Mouse (Mus musculus): ENCODE measurements around the gene Olfm3. TPM values are rescaled to one million over a fixed set of nuclear protein-coding genes. Genes with fewer than 3 reads are reported as not detected.
A peak's percentile ranks its signal among the peaks of the same experiment; 100 is the strongest.

Gene Olfm3
- total RNA-seq (2014; rRNA removed) (15.8 and 22.6 TPM in 2 replicates), polyA plus RNA-seq (2015; fragmentation: Nextera tagmentation; extraction: Ambion mirVana) (5.0 and 8.6 TPM in 2 replicates)

DNA sequence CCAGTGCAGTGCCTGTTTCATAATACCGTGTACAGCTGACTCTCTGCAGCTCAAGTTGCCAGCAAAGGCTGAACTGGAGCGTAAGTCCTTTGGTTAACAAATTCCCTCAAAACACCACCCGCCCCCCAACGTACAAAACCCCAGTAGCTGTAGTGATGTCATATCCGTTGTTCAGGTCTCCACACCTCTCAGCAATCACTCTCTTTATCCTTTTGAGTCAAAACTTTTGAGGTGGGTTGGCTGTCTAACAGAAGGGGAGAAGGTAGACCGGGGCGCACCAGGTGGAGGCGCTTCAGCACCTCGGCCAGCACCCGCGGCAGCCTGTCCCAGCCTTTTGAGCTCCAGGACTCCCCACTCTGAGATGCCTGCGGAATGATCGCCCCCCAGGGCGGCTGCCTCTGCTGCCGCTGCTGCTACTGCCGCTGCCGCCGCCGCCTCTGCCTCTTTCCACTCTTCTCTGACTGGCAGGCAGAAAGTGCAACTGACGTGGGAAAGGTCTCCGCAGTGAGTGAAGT, at the start of gene Olfm3:
Gene Olfm3 (plus strand): TSS at position 155 of the 515 bp plus-strand sequence.
- DNase-seq (peak; percentile 52), ATAC-seq (peak; percentile 70)
- Histone ChIP-seq H3K4me1 (ENCODE audit: insufficient read depth) (no peaks in the 10 kb centered on the region), H3K4me2 (ENCODE audit: low read depth) (peak within 1 kb of the TSS; percentile 73), H3K9me3 (ENCODE audit: low read length) (no peaks in the 10 kb centered on the region), H3K27me3 (ENCODE audit: insufficient read depth, low read length) (no peaks in the 10 kb centered on the region), H3K36me3 (ENCODE audit: insufficient read depth) (no peaks in the 10 kb centered on the region), H3K9ac (peak within 1 kb of the TSS; percentile 50), H3K4me3 (ENCODE audit: low read depth, low read length) (peak within 1 kb of the TSS; percentile 50), H3K27ac (ENCODE audit: low read depth, low read length) (peak within 1 kb of the TSS; percentile 11; the same call in 1 of the 2 replicates)
- WGBS = 2% methylated on average over 21 of the region's 21 CpGs
- no peak; the same call in 1 of the 2 replicates for TF ChIP-seq CTCF (IDR thresholded peaks at IDR 0.05; ENCODE audit: low read depth)

DNA sequence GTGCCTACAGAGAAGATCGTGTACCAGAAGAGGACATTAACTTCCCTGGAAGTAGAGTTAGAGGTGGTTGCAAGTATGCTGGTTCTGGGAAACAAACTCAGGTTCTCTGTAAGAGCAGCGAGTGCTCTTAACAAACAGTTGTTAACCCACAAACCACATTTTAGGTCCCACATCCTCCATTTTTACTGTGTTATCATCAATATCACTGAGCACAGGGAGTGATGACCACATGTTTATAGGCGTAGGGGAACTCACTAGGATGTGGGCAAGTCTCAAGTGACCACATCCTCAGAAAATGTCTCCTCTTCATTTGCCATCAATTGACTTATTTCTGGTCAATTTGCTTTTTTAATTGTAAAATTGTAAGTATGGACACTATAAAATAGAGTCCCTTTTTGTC, 14.1 kb upstream of the Olfm3 start:
- no peak overlapping the region for H3K27ac ChIP-seq (ENCODE audit: low read depth, low read length)

DNA sequence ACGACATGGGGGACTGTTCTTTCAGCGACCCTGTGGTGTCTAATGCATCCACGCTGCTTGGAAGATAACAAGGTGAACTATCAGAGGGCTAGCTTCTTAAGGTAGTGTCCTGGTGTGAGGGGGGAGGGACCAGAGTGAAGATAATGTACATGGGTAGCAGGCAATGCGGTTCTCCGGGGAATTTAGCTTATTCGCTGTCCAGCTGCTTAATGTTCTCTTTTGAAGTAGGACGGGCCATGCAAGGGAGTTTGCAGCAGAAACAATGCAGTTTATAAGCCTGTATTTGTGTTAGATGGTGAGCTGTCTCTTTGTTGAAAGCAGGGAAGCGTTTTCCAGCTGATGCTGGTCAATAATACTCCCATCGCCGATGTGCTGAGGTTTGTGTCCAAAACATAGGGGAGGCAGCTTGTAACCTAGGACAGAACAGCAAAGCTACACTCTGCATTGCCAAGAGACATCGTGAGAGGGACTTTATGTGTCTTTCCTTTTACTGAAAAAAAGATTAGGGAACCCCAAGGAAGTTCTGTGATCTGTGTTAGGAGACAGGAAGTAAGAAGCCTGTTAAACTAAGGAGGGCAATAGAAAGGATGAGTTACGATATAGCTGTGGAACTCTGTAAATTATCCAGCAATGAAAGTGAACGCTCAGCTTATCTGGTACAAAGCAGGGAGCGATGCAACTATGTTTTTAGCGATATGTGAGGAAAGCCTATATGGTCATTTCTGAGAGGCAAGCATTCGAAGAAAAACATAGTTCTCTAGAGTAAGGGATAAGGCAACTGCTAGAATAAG, 950 bp downstream of the Olfm3 start:
- Histone ChIP-seq H3K9ac (peak overlapping the region; percentile 50), H3K36me3 (ENCODE audit: insufficient read depth) (no peaks in the 10 kb centered on the region), H3K4me3 (ENCODE audit: low read depth, low read length) (peak overlapping the region; percentile 50), H3K4me1 (ENCODE audit: insufficient read depth) (no peaks in the 10 kb centered on the region), H3K9me3 (ENCODE audit: low read length) (no peaks in the 10 kb centered on the region), H3K27ac (ENCODE audit: low read depth, low read length) (peak overlapping the region; percentile 11; the same call in 1 of the 2 replicates), H3K4me2 (ENCODE audit: low read depth) (peak overlapping the region; percentile 73), H3K27me3 (ENCODE audit: insufficient read depth, low read length) (no peaks in the 10 kb centered on the region)
- DNase-seq = peak; percentile 39
- ATAC-seq = peak; percentile 16; the same call in 1 of the 2 replicates
- no peak for TF ChIP-seq CTCF (IDR thresholded peaks at IDR 0.05; ENCODE audit: low read depth)
- 16% methylated on average over 16 of the region's 16 CpGs for WGBS

More for the DNA sequence above, 14.1 kb upstream of the Olfm3 start:
- Histone ChIP-seq H3K9me3 (ENCODE audit: low read length) (no peaks in the 10 kb centered on the region), H3K9ac (no peak overlapping the region), H3K36me3 (ENCODE audit: insufficient read depth) (no peaks in the 10 kb centered on the region), H3K27me3 (ENCODE audit: insufficient read depth, low read length) (no peaks in the 10 kb centered on the region), H3K4me1 (ENCODE audit: insufficient read depth) (no peaks in the 10 kb centered on the region), H3K4me2 (ENCODE audit: low read depth) (no peak overlapping the region), H3K4me3 (ENCODE audit: low read depth, low read length) (no peak overlapping the region)
- DNase-seq (no peak), ATAC-seq (no peak)
- 93% methylated on average over 3 of the region's 3 CpGs for WGBS
- TF ChIP-seq CTCF (IDR thresholded peaks at IDR 0.05; ENCODE audit: low read depth) = no peak

DNA sequence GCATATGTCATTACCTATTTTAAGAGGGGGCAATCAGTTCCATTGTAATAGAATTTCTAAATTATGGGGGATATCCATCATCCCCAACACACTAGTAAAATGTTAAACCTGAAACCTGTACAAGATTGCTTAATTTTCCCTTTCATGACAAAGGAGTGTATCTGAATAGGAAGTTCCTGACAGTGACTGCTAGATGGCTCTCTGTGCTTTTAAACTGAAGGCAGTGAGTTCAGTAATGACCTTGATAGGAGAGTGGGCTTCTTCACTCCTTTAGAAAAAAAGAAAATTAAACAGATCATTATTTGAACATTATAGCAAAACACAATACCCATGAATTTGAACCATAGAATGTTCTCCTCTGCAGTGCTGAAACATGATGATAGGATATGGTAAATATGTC, 3.7 kb downstream of the Olfm3 start:
- no peak overlapping the region for H3K27ac ChIP-seq (ENCODE audit: low read depth, low read length)
- no peaks in the 10 kb centered on the region for H3K27me3 ChIP-seq (ENCODE audit: insufficient read depth, low read length)
- H3K4me1 ChIP-seq (ENCODE audit: insufficient read depth) = no peaks in the 10 kb centered on the region
- no peak overlapping the region for H3K4me2 ChIP-seq (ENCODE audit: low read depth)
- no peaks in the 10 kb centered on the region for H3K36me3 ChIP-seq (ENCODE audit: insufficient read depth)
- no peak overlapping the region for H3K4me3 ChIP-seq (ENCODE audit: low read depth, low read length)
- DNase-seq (peak; percentile 22), ATAC-seq (peak; percentile 66; the same call in 1 of the 2 replicates)
- H3K9ac ChIP-seq = no peak overlapping the region
- peak; percentile 48 for TF ChIP-seq CTCF (IDR thresholded peaks at IDR 0.05; ENCODE audit: low read depth)
- no peaks in the 10 kb centered on the region for H3K9me3 ChIP-seq (ENCODE audit: low read length)

DNA sequence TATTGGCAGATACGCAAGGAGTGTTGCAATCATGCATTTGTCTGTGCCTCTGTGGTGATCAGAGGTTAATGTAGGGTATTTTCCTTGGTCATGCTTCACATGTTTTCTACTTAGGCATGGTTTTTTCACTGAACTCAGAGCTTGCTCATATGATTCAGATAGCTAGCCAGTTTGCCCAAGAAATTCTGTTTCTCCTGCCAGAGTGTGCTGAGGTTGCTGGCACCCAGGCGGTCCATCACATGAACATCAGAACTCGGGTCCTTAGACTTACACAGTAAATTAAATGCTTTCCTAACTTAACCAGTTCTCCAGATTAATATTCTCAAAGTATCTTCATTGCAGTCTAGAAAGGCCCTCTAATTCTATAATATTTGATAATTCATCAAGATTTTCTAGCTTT, 5.0 kb downstream of the Olfm3 start:
- DNase-seq (no peak), ATAC-seq (no peak)
- Histone ChIP-seq H3K4me2 (ENCODE audit: low read depth) (no peak overlapping the region), H3K27ac (ENCODE audit: low read depth, low read length) (no peak overlapping the region), H3K4me1 (ENCODE audit: insufficient read depth) (no peaks in the 10 kb centered on the region), H3K27me3 (ENCODE audit: insufficient read depth, low read length) (no peaks in the 10 kb centered on the region), H3K9me3 (ENCODE audit: low read length) (no peaks in the 10 kb centered on the region), H3K36me3 (ENCODE audit: insufficient read depth) (no peaks in the 10 kb centered on the region), H3K9ac (no peak overlapping the region), H3K4me3 (ENCODE audit: low read depth, low read length) (no peak overlapping the region)
- 94% methylated on average over 3 of the region's 3 CpGs for WGBS
- TF ChIP-seq CTCF (IDR thresholded peaks at IDR 0.05; ENCODE audit: low read depth) = no peak

GRCm38 (mm10) chr3:114920102-114920501, 16.2 kb downstream of the Olfm3 start:
- Histone ChIP-seq H3K27ac (ENCODE audit: low read depth, low read length) (no peak overlapping the region), H3K27me3 (ENCODE audit: insufficient read depth, low read length) (no peaks in the 10 kb centered on the region), H3K4me1 (ENCODE audit: insufficient read depth) (no peaks in the 10 kb centered on the region), H3K4me2 (ENCODE audit: low read depth) (no peak overlapping the region), H3K36me3 (ENCODE audit: insufficient read depth) (no peaks in the 10 kb centered on the region), H3K9me3 (ENCODE audit: low read length) (no peaks in the 10 kb centered on the region), H3K4me3 (ENCODE audit: low read depth, low read length) (no peak overlapping the region), H3K9ac (no peak overlapping the region)
- DNase-seq (no peak), ATAC-seq (no peak)
- WGBS = 82% methylated on average over 3 of the region's 3 CpGs
- TF ChIP-seq CTCF (IDR thresholded peaks at IDR 0.05; ENCODE audit: low read depth) = no peak

DNA sequence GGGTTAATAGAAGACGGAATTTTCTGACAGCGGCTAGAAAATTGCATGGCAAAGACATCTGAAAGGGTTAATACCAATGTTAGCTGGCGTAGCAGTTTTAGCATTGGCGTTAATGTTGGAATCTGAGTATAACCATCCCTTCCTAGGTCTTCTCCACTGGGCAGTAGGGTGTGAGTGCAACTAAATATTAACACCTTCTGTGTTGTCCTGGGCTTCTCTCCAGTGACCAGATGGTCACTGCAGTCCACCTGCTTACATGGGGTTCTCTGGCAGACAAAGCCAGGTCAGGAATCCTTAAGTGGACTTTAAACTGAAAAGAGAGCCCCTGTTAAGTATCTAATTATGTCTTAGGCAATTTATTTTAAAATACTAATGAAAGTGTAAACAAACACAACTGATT, 25.7 kb downstream of the Olfm3 start:
- no peak overlapping the region for H3K4me3 ChIP-seq (ENCODE audit: low read depth, low read length)
- H3K9ac ChIP-seq = no peak overlapping the region
- H3K4me1 ChIP-seq (ENCODE audit: insufficient read depth) = no peaks in the 10 kb centered on the region
- H3K9me3 ChIP-seq (ENCODE audit: low read length) = no peaks in the 10 kb centered on the region
- H3K27me3 ChIP-seq (ENCODE audit: insufficient read depth, low read length) = no peaks in the 10 kb centered on the region
- DNase-seq (no peak), ATAC-seq (no peak)
- no peak for TF ChIP-seq CTCF (IDR thresholded peaks at IDR 0.05; ENCODE audit: low read depth)
- no peak overlapping the region for H3K4me2 ChIP-seq (ENCODE audit: low read depth)
- H3K36me3 ChIP-seq (ENCODE audit: insufficient read depth) = no peaks in the 10 kb centered on the region
- 66% methylated on average over 4 of the region's 4 CpGs for WGBS
- H3K27ac ChIP-seq (ENCODE audit: low read depth, low read length) = no peak overlapping the region

Measured in forebrain, postnatal 0 days (tissue).